Mouse (Mus musculus) ES-E14 (cell line): ENCODE results near the gene Grk5. TPM values are rescaled to one million over a fixed set of nuclear protein-coding genes. Genes with fewer than 3 reads are reported as not detected.

Experiments used
- DNase-seq: peaks from one replicate; pipeline ENCODE4 v3.0.0-alpha.2; 2013; ENCODE audit warnings: low read depth, low spot score
- H3K27ac ChIP-seq: 2 replicates; pipeline ENCODE4 v1.5.1; 2012; ENCODE audit warnings: low read depth, mild to moderate bottlenecking, low read length, moderate library complexity, mixed read lengths; ENCODE audit not compliant: poor library complexity, insufficient read depth, severe bottlenecking
- H3K36me3 ChIP-seq: 2 replicates; pipeline ENCODE4 v1.6.1; 2012; ENCODE audit warnings: mild to moderate bottlenecking, low read length, moderate library complexity, mixed read lengths; ENCODE audit not compliant: control insufficient read depth, poor library complexity, insufficient read depth, severe bottlenecking
- H3K4me1 ChIP-seq, 2 experiments: fragments of 150-350 bp in 1 of 2; sonication (generic) in 1 of 2; 2 replicates each; pipeline ENCODE4 v1.6.1; 2012; ENCODE audit warnings: low read length in 2 of 2, mild to moderate bottlenecking in 1 of 2, mixed read lengths in 1 of 2; ENCODE audit not compliant: control insufficient read depth in 2 of 2, insufficient read depth in 2 of 2, poor library complexity in 1 of 2
- H3K4me3 ChIP-seq, 2 experiments: fragments of 150-350 bp in 1 of 2; sonication (generic) in 1 of 2; 2 replicates each; pipeline ENCODE4 v1.5.1; 2012; ENCODE audit warnings: low read length in 2 of 2, low read depth in 1 of 2, mild to moderate bottlenecking in 1 of 2, mixed read lengths in 1 of 2; ENCODE audit not compliant: insufficient read depth in 1 of 2, poor library complexity in 1 of 2, severe bottlenecking in 1 of 2
- H3K9ac ChIP-seq: 2 replicates; pipeline ENCODE4 v1.6.1; 2012; ENCODE audit warnings: low read depth, mild to moderate bottlenecking, low read length, mixed read lengths; ENCODE audit not compliant: poor library complexity, insufficient read depth, severe bottlenecking
- H3K9me3 ChIP-seq: fragments of 150-350 bp; sonication (generic); 2 replicates; pipeline ENCODE4 v1.6.1; 2012; ENCODE audit warnings: low read depth, mild to moderate bottlenecking, low read length; ENCODE audit not compliant: control insufficient read depth, insufficient read depth
- CHD2 ChIP-seq: IDR thresholded peaks from 2 replicates; pipeline ENCODE4 v1.6.1; 2014; ENCODE audit warnings: mild to moderate bottlenecking, low read depth, low read length, inconsistent platforms
- HCFC1 ChIP-seq: IDR thresholded peaks from 2 replicates; pipeline ENCODE4 v1.6.1; 2012; ENCODE audit warnings: low read length, inconsistent platforms, borderline replicate concordance; ENCODE audit not compliant: insufficient read depth
- MAFK ChIP-seq: IDR thresholded peaks from 2 replicates; pipeline ENCODE4 v1.6.1; 2014; ENCODE audit warnings: mild to moderate bottlenecking, low read depth, low read length, inconsistent platforms; ENCODE audit not compliant: insufficient read depth
- ZC3H11A ChIP-seq: IDR thresholded peaks from 2 replicates; pipeline ENCODE4 v1.6.1; 2012; ENCODE audit warnings: low read depth, mild to moderate bottlenecking, inconsistent platforms, low read length, borderline replicate concordance
- ZNF384 ChIP-seq: IDR thresholded peaks from 2 replicates; pipeline ENCODE4 v1.6.1; 2012; ENCODE audit warnings: low read depth, low read length, inconsistent platforms
- in situ Hi-C, 2 experiments: fragments of 600-800 bp; cut with MboI; formaldehyde crosslinking; loops; one replicate each; pipeline ENCODE4 v1.15.1; 2025; ENCODE audit warnings: low sequenced_read_pairs in 2 of 2, inconsistent platforms in 1 of 2; ENCODE audit not compliant: unreplicated experiment in 2 of 2
- total RNA-seq: library from RNA; depleted of rRNA; stranded (reverse); fragments of 300-350 nt; gene quantifications from 2 replicates; pipeline ENCODE4 v1.2.3, GENCODE M21; 2012

Gene Grk5
- total RNA-seq, 1 experiment: 2.5 TPM

- no peak overlapping the region for H3K9ac ChIP-seq
- H3K36me3 ChIP-seq: no peaks in the 10 kb centered on the region
- no peak for TF ChIP-seq HCFC1
- no peak for TF ChIP-seq CHD2
- no peak for TF ChIP-seq ZC3H11A
- TF ChIP-seq ZNF384: no peak
- TF ChIP-seq MAFK: no peak
- no peak overlapping the region for H3K4me3 ChIP-seq
- in situ Hi-C loops: no loop called here
- H3K4me1 ChIP-seq: no peaks in the 10 kb centered on the region
- no peak overlapping the region for H3K27ac ChIP-seq
- no peaks in the 10 kb centered on the region for H3K9me3 ChIP-seq
- peak; percentile 35 for DNase-seq
Measured at GRCm38 (mm10) chr19:61110184-61110583, 220.6 kb downstream of the Grk5 start.

- H3K36me3 ChIP-seq: no peaks in the 10 kb centered on the region
- peak overlapping the region; percentile 48; the same call in 1 of the 2 replicates for H3K9ac ChIP-seq
- no peak overlapping the region; a peak in 1 of 4 replicates for H3K4me3 ChIP-seq
- no peak overlapping the region for H3K27ac ChIP-seq
- in situ Hi-C loops: no loop called here
- peaks cover 0 to 2% of the 10 kb centered on the region in 2 experiments; a peak in 2 of 4 replicates for H3K4me1 ChIP-seq
- H3K9me3 ChIP-seq: no peaks in the 10 kb centered on the region
- TF ChIP-seq ZC3H11A (peak; percentile 10; the same call in 1 of the 2 replicates), CHD2 (no peak)
- peak; percentile 42 for DNase-seq
Measured at GRCm38 (mm10) chr19:61131096-61131495, 241.5 kb downstream of the Grk5 start.

GRCm38 (mm10) chr19:61138655-61139054 lies 249.1 kb downstream of the Grk5 start:
- no peak overlapping the region for H3K9ac ChIP-seq
- TF ChIP-seq ZNF384 (no peak), HCFC1 (no peak), MAFK (no peak), CHD2 (no peak), ZC3H11A (no peak)
- H3K27ac ChIP-seq: no peak overlapping the region
- no peaks in the 10 kb centered on the region for H3K36me3 ChIP-seq
- in situ Hi-C loops: no loop called here
- no peaks in the 10 kb centered on the region; a peak in 1 of 4 replicates for H3K4me1 ChIP-seq
- no peak overlapping the region for H3K4me3 ChIP-seq
- no peak for DNase-seq
- H3K9me3 ChIP-seq: no peaks in the 10 kb centered on the region

- Histone ChIP-seq H3K27ac (0 out of 2 replicates have a peak within 1 kb of the TSS, but pooled peaks have one; percentile 24), H3K4me3 (peak within 1 kb of the TSS; percentile 80 to 97), H3K9me3 (no peaks in the 10 kb centered on the region), H3K9ac (peak within 1 kb of the TSS; percentile 93), H3K4me1 (no peaks in the 10 kb centered on the region; a peak in 1 of 4 replicates), H3K36me3 (no peaks in the 10 kb centered on the region)
- DNase-seq: peak; percentile 78
- TF ChIP-seq CHD2: no peak
- 0 out of 2 replicates have a peak, but pooled peaks have one; percentile 23 for TF ChIP-seq HCFC1
- in situ Hi-C loops: no loop called here
Measured at GRCm38 (mm10) chr19:61140342-61141206, 251.0 kb downstream of the Grk5 start, which contains the start of gene Zfp950. Gene Zfp950 (minus strand): TSS chr19:61140840.
